Mouse (Mus musculus) adrenal gland, adult 18-20 months (tissue): ENCODE data around the gene Rab5c. TPM values are rescaled to one million over a fixed set of nuclear protein-coding genes. Genes with fewer than 3 reads are reported as not detected.

Experiments
- DNase-seq, 2 experiments: peaks; one replicate each; pipeline ENCODE4 v3.0.0; 2021 to 2022; ENCODE audit warnings: low spot score in 2 of 2
- total RNA-seq, 2 experiments: library from RNA; stranded (reverse); gene quantifications; 1 replicate in 1 of 2; 2 replicates in 1 of 2; pipeline ENCODE4 v1.2.3; 2021

Gene Rab5c
- total RNA-seq, 2 experiments from 2014 or later = 189 TPM

DNA sequence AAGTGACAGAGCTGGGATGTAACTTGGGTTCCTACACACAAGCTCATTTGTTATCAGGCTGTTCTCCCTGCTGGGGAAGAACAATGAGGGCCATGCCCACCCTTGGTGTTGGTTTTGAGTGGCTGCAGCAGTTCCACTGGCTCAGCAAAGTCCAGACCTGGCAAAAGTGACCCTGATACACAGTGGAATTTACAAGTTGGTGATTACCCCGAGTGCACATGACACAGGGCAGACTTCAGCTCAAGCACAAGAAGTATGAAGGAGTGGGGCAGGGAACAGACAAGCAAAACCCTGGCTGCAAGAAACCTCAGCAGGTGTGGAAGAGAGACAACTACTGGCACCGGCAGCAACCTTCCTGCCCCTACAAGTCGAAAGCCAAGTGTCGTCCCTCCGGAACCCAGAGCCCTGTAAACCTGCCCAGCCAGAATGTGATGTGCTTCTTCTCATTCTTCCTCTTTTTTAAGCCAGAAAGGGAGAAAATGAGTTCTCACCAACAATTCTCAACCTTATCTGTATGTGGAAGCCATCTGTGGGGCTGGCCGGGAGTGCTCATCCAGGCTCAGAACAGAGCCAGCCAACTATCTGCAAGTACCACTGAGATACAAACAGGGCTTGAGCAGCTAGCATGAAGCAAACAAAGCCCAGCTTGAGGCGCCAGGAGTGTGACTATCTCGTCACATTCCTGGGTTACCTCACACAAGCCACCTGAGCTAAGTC is 16.1 kb downstream of the Rab5c start:
- DNase-seq = no peak

- no peak for DNase-seq
Measured at GRCm38 (mm10) chr11:100721254-100721653, 16.8 kb downstream of the Rab5c start.

DNA sequence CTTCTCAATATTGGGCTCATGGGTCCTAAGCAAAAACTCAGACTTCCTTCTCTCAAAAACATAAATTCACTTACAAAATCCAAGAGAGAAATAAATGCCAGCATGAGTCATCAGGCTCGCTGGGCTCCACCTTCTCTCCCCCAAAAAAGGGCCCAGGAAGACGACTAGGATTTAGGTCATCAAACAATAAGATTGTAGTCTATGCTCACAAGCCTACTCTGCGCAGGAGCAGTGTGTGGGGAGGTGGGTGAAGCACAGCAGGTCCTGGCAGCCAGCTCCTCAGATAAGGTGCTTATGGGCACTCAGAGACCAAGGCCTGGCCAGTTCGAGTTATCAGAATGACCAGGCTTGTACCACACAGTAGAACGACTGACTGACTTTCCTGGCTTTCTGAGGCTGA is 17.7 kb downstream of the Rab5c start:
- no peak for DNase-seq

GRCm38 (mm10) chr11:100719893-100720292 is 18.1 kb downstream of the Rab5c start:
- DNase-seq = no peak

DNA sequence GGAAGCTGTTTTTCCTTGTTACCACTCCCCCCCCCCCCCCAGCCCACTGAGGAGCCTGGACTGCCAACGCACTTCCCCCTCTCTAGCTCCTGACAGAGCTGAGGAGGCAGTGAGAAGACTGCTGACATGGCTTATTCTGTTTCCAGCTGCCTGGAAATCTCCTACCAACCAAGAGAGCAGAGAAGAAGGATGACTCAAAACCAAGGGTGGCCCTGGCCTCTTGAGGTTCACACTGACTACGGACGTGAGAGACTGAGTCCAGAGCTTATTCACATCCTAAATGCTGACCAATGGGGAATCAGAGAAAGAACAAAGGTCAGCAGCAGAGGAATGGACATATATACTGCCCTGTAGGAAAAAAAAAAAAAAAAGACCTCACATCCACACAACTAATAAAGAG is 18.7 kb downstream of the Rab5c start:
- no peak for DNase-seq

DNA sequence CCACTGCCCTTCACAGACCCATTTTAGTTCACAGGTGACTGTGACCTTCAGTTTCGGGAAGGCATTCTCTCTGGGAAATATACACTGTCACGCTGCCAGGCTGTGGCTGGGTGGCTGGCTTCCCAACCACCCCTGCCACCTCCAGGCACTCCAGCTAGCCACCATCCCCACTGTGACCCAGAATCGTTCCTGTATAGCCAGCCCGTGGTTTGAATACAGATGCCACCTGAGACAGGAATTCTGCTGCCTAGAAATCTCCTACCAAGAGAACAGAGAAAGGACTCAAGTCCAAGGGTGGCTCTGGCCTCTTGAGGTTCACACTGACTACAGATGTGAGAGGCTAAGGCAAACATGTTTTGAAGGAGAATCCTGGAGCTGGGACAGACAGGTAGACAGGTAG is 19.1 kb downstream of the Rab5c start:
- DNase-seq = no peak

GRCm38 (mm10) chr11:100718462-100718861 is 19.6 kb downstream of the Rab5c start:
- no peak for DNase-seq

GRCm38 (mm10) chr11:100716649-100717048 is 21.4 kb downstream of the Rab5c start:
- DNase-seq = no peak

GRCm38 (mm10) chr11:100714948-100715347 is 23.1 kb downstream of the Rab5c start:
- DNase-seq = no peak

GRCm38 (mm10) chr11:100714534-100714915 is 23.5 kb downstream of the Rab5c start:
- peak; percentile 76 to 86 for DNase-seq

DNA sequence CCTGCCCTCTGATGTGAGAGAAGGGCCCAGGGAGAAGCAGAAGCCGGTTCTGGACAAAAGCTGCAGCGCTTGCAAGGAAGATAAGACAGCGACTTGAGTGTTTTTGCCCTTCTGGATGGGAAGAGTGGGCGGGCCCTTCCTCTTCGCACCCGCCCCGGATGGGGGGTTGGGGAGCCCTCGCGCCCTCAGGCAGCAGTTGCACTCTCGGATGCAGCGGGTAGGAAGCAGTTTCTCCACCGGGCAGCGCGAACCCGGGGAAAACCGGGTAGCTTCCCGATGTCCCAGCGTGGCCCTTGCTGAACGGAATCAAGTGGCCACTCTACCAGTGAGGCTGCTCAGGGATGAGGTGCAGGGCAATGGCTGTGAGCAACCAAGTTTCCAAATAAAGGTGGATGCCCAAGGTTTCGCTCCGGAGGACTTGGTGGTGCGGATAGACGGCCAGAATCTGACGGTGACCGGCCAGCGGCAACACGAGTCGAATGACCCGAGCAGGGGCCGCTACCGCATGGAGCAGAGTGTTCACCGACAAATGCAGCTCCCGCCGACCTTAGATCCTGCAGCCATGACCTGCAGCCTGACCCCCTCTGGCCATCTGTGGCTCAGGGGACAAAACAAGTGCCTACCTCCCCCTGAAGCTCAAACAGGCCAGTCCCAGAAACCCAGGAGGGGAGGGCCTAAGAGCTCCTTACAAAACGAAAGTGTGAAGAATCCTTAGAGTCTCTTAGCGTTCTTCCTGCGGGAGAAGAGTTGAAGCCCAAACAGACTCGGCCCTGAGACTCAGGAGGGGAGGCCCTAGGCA is 24.1 kb downstream of the Rab5c start, which contains the start of gene Hspb9:
Hspb9 (plus strand) TSS at position 116 of the 799 bp plus-strand sequence.
- DNase-seq = peak; percentile 68 to 71

DNA sequence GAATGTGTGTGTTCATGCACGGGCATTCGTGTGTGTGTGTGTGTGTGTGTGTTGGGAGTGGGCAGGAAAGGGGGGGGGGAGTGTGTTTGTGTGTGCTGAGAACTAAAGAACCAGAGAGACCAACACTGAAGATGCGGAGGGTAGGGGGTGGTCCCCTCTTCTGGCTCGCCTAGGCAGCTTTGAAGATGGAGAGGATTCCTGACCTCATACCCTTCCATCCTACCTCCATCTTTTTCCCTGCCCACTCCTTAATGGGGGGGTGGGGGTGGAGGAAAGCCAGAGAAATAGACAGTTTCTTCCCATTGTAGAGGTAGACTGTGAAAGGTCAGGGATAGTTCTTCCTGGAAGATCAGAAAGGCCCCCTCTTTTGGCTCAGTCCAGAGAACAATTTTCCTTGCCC is 24.8 kb downstream of the Rab5c start:
- no peak for DNase-seq

DNA sequence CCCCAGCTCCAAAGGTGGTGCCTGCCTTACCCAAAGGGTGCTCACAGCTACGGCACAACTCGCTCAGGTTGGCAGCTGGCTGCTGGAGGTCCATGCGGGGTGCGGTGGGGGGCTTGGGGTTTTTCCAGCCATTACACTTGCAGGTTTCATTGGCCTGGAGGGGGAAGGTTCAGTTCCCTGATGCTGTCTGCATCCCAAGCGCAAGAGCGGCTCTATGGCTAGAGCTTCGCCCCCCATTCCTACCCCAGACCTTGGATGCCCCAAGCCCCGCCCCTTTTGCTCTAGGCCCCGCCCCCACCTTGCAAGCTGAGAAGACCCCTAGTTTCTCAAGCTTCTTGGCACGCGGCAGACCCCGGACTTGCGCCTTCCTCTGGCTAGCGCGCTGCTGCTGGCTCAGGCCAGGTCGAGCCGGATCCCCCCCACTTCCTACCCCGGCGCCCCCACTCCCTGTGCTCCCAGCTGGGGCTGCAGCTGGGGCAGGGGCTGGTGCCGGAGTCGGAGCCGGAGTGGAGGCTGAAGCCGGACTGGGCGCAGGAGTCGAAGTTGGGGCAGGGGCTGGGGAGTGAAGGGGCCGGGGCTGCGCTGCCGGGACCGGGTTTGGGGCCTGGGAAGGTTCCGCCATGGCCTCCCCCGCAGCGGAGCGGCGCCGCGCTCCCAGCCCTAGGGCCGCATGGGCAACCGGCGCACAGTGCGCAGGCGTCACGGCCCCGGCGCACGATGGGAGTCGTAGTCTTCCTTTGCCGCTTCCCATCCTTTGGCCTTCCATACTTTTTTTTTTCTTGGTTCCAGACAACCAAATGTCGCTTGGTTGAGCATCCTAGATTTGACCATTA is 26.0 kb downstream of the Rab5c start, which contains the start of gene Kat2a:
Kat2a (minus strand) TSS at position 683 of the 833 bp plus-strand sequence.
- peak; percentile 80 to 85 for DNase-seq

GRCm38 (mm10) chr11:100710977-100711376 is 27.0 kb downstream of the Rab5c start:
- no peak for DNase-seq

GRCm38 (mm10) chr11:100710528-100710927 is 27.5 kb downstream of the Rab5c start:
- no peak for DNase-seq

- no peak for DNase-seq
Measured at GRCm38 (mm10) chr11:100709201-100709810, 28.7 kb downstream of the Rab5c start.

DNA sequence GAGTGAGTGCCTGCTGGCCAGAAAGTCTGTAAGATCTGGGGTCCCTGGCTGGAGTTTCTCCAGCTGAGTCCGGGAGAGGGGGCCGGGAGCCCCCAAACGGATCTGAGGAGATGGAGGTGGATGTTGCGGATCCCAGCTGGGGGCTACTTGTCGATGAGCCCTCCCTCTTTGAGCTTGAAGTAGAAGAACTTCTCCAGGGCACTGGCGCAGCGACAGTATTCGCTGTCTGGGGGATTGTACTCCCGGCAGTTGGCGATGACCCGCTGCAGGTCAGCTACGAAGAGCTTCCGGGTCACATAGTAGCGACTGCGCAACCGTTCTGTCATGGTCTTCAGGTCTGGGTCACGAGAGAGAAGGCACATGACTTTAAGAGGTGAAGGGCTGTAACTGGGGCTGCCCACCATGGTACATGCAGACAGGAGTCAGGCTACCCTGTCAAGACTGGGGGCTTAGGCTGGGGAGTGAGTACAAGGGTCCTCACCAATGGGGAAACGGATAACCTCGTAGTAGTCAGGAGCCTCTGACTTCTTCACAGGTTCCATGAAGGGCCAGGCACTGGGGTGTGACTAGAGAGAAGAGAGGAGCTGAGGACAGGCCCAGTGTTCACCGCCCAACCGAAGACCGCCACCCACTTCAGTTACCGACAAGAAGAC is 32.8 kb downstream of the Rab5c start:
- DNase-seq = no peak

- no peak for DNase-seq
Measured at GRCm38 (mm10) chr11:100703851-100704531, 34.0 kb downstream of the Rab5c start, which contains the start of gene Dhx58. Gene Dhx58, minus strand, starts transcription at chr11:100704271.

- no peak for DNase-seq
Measured at GRCm38 (mm10) chr11:100703366-100703765, 34.6 kb downstream of the Rab5c start.

DNA sequence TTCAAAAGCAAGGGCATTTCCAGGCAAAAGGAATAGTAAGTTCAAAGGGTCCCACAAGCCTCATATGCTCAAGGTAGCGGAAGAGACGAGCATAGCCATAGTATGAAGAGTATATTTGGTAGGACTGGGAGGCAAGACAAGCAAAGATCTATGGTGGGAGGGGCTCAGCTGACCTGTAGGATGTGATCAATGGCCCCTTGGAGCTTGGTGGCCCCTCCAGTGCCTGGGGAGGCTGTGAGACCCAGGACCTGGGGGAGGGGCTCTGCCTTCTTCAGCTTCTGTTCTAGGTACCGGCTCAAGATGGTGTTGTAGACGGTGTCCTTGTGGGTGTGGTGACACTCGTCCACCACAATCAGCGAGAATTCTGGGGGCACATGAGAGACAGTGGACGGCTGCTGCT is 35.1 kb downstream of the Rab5c start:
- no peak for DNase-seq
